Mouse (Mus musculus) central nervous system, embryonic 11.5 days (tissue): ENCODE data around the gene Kcne4. TPM values are rescaled to one million over a fixed set of nuclear protein-coding genes. Genes with fewer than 3 reads are reported as not detected.

ENCODE experiments used
- polyA plus RNA-seq: library from polyadenylated mRNA; depleted of rRNA; stranded (reverse); fragments of >200 nt; gene quantifications from 2 replicates; pipeline ENCODE4 v1.2.3, GENCODE M21; 2012; rRNA removed

The Kcne4 gene
- 0.50 and 1.5 TPM in 2 replicates for polyA plus RNA-seq

GRCm38 (mm10) chr1:78816639-78817038 is at the start of gene Kcne4:
Kcne4 (plus strand) TSS chr1:78816758.

Other genes with a start within 250 kb of the Kcne4 start
- gene Acsl3, start 158.9 kb upstream of the Kcne4 start, polyA plus RNA-seq = 48.4 and 50.4 TPM in 2 replicates
- 9.1 and 10.0 TPM in 2 replicates for gene Utp14b, start 158.7 kb upstream of the Kcne4 start, polyA plus RNA-seq